17 mouse cellular contexts compared by ENCODE assay signal in the genomic region with DNA sequence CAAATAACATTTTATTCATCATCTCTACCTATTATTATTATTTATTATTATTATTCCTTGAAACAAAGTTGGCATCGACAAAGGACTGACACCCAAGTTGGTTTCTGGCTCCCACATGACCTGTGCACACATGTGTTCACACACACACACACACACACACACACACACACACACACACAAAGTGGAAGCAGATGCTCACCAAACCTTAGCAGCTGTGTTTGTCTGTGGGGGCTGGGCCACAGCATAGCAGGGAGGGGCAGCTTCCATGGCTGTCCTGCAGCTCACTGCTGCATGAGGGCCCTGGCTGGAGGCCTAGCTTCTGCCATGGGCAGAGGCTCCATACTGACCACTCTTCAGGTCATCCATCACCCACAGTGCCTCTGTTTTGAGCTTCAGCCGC.
"Had no signal": no experiment of that assay in that cellular context is flagged by ENCODE, and none has a peak within 500 bp of the region (broad histone marks: within the 10 kb centered on the region; RNA-seq: fewer than 3 reads in every experiment).

No protein-coding gene starts in this region.

- ATAC-seq: midbrain, embryonic 16.5 days had no signal

- H3K9me3 ChIP-seq: midbrain, embryonic 12.5 days; neural tube, embryonic 12.5 days; stomach, embryonic 15.5 days had no signal

- H3K4me1 ChIP-seq: megakaryocyte, embryonic 14.5 days; stomach, embryonic 15.5 days had no signal

- DNase-seq: lung, adult 18-20 months; lung, embryonic 14.5 days; lung, postnatal 10 days; lung, postnatal 36 days; midbrain, embryonic 14.5 days; right cerebral cortex, postnatal 14 days; thymus, adult 2 months; thymus, postnatal 25 days; thymus, postnatal 4 days had no signal

- H3K36me3 ChIP-seq: midbrain, embryonic 12.5 days; neural tube, embryonic 12.5 days; stomach, embryonic 15.5 days had no signal

- H3K27me3 ChIP-seq: megakaryocyte, embryonic 14.5 days; neural tube, embryonic 12.5 days; stomach, embryonic 15.5 days had no signal

- H3K4me3 ChIP-seq: megakaryocyte, embryonic 14.5 days; midbrain, embryonic 12.5 days; neural tube, embryonic 12.5 days; stomach, embryonic 15.5 days had no signal

- H3K27ac ChIP-seq: liver, embryonic 14.5 days; macrophage; midbrain, embryonic 12.5 days; neural tube, embryonic 12.5 days; stomach, embryonic 15.5 days; stomach, postnatal 0 days had no signal

- H3K9ac ChIP-seq: liver, embryonic 14.5 days; lung, embryonic 14.5 days; midbrain, embryonic 12.5 days; neural tube, embryonic 12.5 days; stomach, embryonic 15.5 days had no signal

- H3K4me2 ChIP-seq: lung, embryonic 14.5 days; midbrain, embryonic 12.5 days; neural tube, embryonic 12.5 days; stomach, embryonic 15.5 days had no signal
